Mouse (Mus musculus) liver, postnatal 0 days (tissue): ENCODE measurements around the gene Smarce1.

Source experiments
- CTCF ChIP-seq: sonication (generic); IDR thresholded peaks from 2 replicates; pipeline ENCODE4 v1.5.1; 2016; ENCODE audit warnings: antibody characterized with exemption, low read depth
- EP300 ChIP-seq: IDR thresholded peaks from 2 replicates; pipeline ENCODE4 v1.6.1; 2016; ENCODE audit warnings: antibody characterized with exemption, low read depth, mild to moderate bottlenecking

- no peak for TF ChIP-seq CTCF
- no peak for TF ChIP-seq EP300
Measured at GRCm38 (mm10) chr11:99207449-99207848, 23.4 kb downstream of the Smarce1 start.
